In the genomic region with DNA sequence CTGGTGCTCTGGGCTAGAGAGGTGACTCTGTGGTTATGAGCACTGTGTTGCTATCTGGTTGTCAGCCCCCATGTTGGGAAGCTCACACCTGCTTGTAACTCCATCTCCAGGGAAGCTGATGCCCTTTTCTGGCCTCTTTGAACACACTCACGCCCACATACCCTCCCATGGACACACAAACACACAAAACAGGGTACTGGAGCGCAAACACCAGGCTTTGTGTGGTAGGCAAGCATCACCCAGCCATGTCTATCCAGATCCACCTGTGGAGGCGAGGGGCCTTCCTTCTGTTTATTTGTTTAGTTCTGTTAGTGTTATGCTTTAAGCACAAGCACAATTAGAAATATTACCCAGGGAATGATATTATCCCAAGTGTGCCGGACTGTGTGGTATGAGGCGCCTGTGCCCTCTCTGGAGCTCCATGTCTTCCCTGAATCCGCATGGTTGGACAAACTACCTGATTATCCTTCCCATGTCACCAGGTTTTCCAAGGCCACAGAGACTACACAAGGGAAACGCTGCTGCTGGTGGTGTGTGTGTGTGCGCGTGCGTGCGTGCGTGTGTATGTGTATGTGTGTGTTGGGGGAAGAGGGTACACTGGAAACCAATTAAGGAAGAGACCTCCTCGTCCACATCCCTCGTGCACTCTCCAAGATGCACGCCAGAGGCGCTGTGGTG, we compare ENCODE assay signal across 8 mouse cellular contexts. TPM values are rescaled to one million over a fixed set of nuclear protein-coding genes. Genes with fewer than 3 reads are reported as not detected.
DNase-seq lines count a peak whose midpoint lies in the region; ATAC-seq and TF ChIP-seq lines count a peak whose summit lies in the region.

No protein-coding gene starts in this region.

- no peaks in the 10 kb centered on the region for H3K9me3 ChIP-seq in forebrain, embryonic 15.5 days

- 29% methylated on average over 16 of the region's 16 CpGs for WGBS in forebrain, embryonic 15.5 days

- CTCF ChIA-PET in Patski (lab: Charles Lee), result interaction anchor here (0.6 to 4.0 kb wide), 12 partner anchors 9 to 45 kb away, joined by 3 to 18 read pairs (median 4); no protein-coding TSS in a partner anchor

- peak overlapping the region; percentile 82; the same call in 1 of the 2 replicates for H3K27ac ChIP-seq in left cerebral cortex, adult 2 months
- H3K27ac ChIP-seq in forebrain, embryonic 15.5 days (replicated peaks), result peak overlapping the region; percentile 74

- peak; percentile 77 for DNase-seq in left cerebral cortex, adult 2 months (ENCODE audit: extremely low spot score in 1 of 2, low spot score in 2 of 2)
- DNase-seq in left cerebral cortex, postnatal 4 days, result no peak
- DNase-seq in Patski (ENCODE audit: low read depth, low spot score), result no peak
- DNase-seq in layer of hippocampus, adult 9-11 months, result peak; percentile 74
- DNase-seq in gastrocnemius, postnatal 14 days, result no peak
- DNase-seq in MN1 (ENCODE audit: low spot score), result no peak

- in situ Hi-C loops in Patski (cut with MboI; ENCODE audit: low pct_unique_long_range_greater_than_20kb), result loop anchor here (5.0 kb wide), 1 partner anchor 36 kb away; no protein-coding TSS in a partner anchor

- no peak; the same call in 1 of the 2 replicates for TF ChIP-seq CTCF in left cerebral cortex, adult 2 months (IDR thresholded peaks at IDR 0.05)
- TF ChIP-seq CTCF in Patski (IDR thresholded peaks at IDR 0.05), result peak; percentile 88

- intact Hi-C loops in left cerebral cortex, adult 2 months (cut with DNase I), result loop anchor here (2.0 kb wide), 1 partner anchor 40 kb away; no protein-coding TSS in a partner anchor
- intact Hi-C loops in left cerebral cortex, postnatal 4 days (cut with DNase I), result no loop called here
- intact Hi-C loops in gastrocnemius, postnatal 14 days (cut with DNase I; ENCODE audit: low total_unique reads), result no loop called here

- ATAC-seq in Patski, result no peak
- peak; percentile 88; the same call in 1 of the 2 replicates for ATAC-seq in forebrain, embryonic 15.5 days (replicated peaks)
- ATAC-seq in monocyte, adult 5-6 weeks (replicated peaks; ENCODE audit: insufficient number of reproducible peaks, low FRiP score, low TSS enrichment, poor library complexity, severe bottlenecking), result peak; percentile 66

- no peaks in the 10 kb centered on the region for H3K27me3 ChIP-seq in Patski
- no peaks in the 10 kb centered on the region for H3K27me3 ChIP-seq in forebrain, embryonic 15.5 days

- POLR2A ChIA-PET in Patski (lab: Charles Lee), result interaction anchor here (1.4 kb wide), 1 partner anchor 44 kb away, joined by 7 read pairs; no protein-coding TSS in a partner anchor

- peaks cover 16% of the 10 kb centered on the region for H3K4me1 ChIP-seq in forebrain, embryonic 15.5 days

- no peaks in the 10 kb centered on the region for H3K36me3 ChIP-seq in forebrain, embryonic 15.5 days

- peak overlapping the region; percentile 59 for H3K9ac ChIP-seq in forebrain, embryonic 15.5 days (replicated peaks)

- peak overlapping the region; percentile 64 for H3K4me3 ChIP-seq in left cerebral cortex, adult 2 months
- peak overlapping the region; percentile 58 for H3K4me3 ChIP-seq in forebrain, embryonic 15.5 days

- H3K4me2 ChIP-seq in forebrain, embryonic 15.5 days (replicated peaks), result peak overlapping the region; percentile 89

RNA-seq across cellular contexts. Expression of a gene that starts 0.8 kb away (rescaled TPM):
- total RNA-seq in left cerebral cortex, adult 2 months (2021), result 1 to 10 TPM; 6.1 to 7.4 TPM
- total RNA-seq in left cerebral cortex, postnatal 4 days (2021), result 10 to 100 TPM in 1 of 2 experiments, 1 to 10 TPM in 1; 9.1 to 11.1 TPM
- 62.0 TPM for polyA plus RNA-seq in Patski (2021)
- 1.9 and 2.5 TPM in 2 replicates for polyA plus RNA-seq in forebrain, embryonic 15.5 days (2015; fragmentation: Nextera tagmentation; extraction: Ambion mirVana)
- not detected in 3 replicates for total RNA-seq in monocyte, adult 5-6 weeks (2017)
- 10 to 100 TPM; 18.5 to 18.9 TPM for total RNA-seq in gastrocnemius, postnatal 14 days (2021)

Comparison
In these comparisons a context has a peak if more than half of its experiments do, and no peak if none do; other contexts are left out.
1. DNase-seq: peak in left cerebral cortex, adult 2 months (2 of 2) and layer of hippocampus, adult 9-11 months (single experiment); none in left cerebral cortex, postnatal 4 days (single experiment), Patski (single experiment), gastrocnemius, postnatal 14 days (single experiment) and MN1 (single experiment).